Mouse (Mus musculus) neural tube, embryonic 12.5 days (tissue): ENCODE results near the gene Rhog. TPM values are rescaled to one million over a fixed set of nuclear protein-coding genes. Genes with fewer than 3 reads are reported as not detected.
A peak's percentile ranks its signal among the peaks of the same experiment; 100 is the strongest.

Experiments used
- ATAC-seq: fragments of 200-750 bp; cut with Nextera tagmentation; 2 replicates; pipeline ENCODE4 v1.8.0; 2017; ENCODE audit warnings: low read depth, mild to moderate bottlenecking, moderate TSS enrichment, moderate library complexity; ENCODE audit not compliant: low FRiP score
- H3K27ac ChIP-seq: fragments of 300-500 bp; sonication (generic); 2 replicates; pipeline ENCODE4 v1.5.1; 2016
- H3K27me3 ChIP-seq: fragments of 300-500 bp; sonication (generic); replicated peaks from 2 replicates; pipeline ENCODE4 v1.6.1; 2016; ENCODE audit warnings: mild to moderate bottlenecking
- H3K36me3 ChIP-seq: fragments of 300-500 bp; sonication (generic); 2 replicates; pipeline ENCODE4 v1.6.1; 2016; ENCODE audit warnings: mild to moderate bottlenecking
- H3K4me1 ChIP-seq: fragments of 300-500 bp; sonication (generic); 2 replicates; pipeline ENCODE4 v1.6.1; 2016
- H3K4me2 ChIP-seq: fragments of 300-500 bp; sonication (generic); replicated peaks from 2 replicates; pipeline ENCODE4 v1.6.1; 2016; ENCODE audit warnings: mild to moderate bottlenecking
- H3K4me3 ChIP-seq: fragments of 300-500 bp; sonication (generic); 2 replicates; pipeline ENCODE4 v1.5.1; 2016
- H3K9ac ChIP-seq: fragments of 300-500 bp; sonication (generic); 2 replicates; pipeline ENCODE4 v1.6.1; 2016; ENCODE audit warnings: mild to moderate bottlenecking
- H3K9me3 ChIP-seq: fragments of 300-500 bp; sonication (generic); 2 replicates; pipeline ENCODE4 v1.6.1; 2016; ENCODE audit warnings: mild to moderate bottlenecking
- WGBS: fragments of 180-500 bp; shearing (Covaris S2); methylation state at CpG from one replicate; pipeline ENCODE4 v1.1.7; 2016; 5-methylcytosine and 5-hydroxymethylcytosine counted together
- polyA plus RNA-seq: library from polyadenylated mRNA; unstranded; fragments of >200 nt; fragmentation: Nextera tagmentation; extraction: Ambion mirVana; gene quantifications from 2 replicates; pipeline ENCODE4 v1.2.1, GENCODE M21; 2016

The Rhog gene
- polyA plus RNA-seq: 28.2 and 28.3 TPM in 2 replicates

DNA sequence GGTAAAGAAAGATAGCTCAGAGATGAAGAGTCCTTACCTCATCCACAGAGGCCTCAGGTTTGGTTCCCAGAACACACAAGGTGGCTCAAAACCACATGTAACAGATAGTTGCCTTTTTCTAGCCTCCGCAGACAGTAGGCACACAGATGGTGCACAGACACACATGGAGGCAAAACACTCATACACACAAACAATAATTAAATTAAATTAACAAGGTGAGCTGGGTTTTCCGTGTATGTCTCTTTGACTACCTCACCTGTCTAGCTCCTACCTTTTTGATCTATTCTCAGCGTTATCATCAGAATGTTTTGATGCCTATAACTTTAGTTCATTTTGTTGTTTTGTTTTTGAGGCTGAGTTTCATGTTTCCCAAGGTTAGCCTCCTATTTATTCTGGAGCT lies at the start of gene Rhog:
Rhog (minus strand) TSS at position 101 of the 400 bp plus-strand sequence.
- Histone ChIP-seq H3K27me3 (no peaks in the 10 kb centered on the region), H3K4me2 (no peak within 1 kb of the TSS), H3K4me3 (no peak within 1 kb of the TSS), H3K27ac (no peak within 1 kb of the TSS), H3K4me1 (no peaks in the 10 kb centered on the region), H3K9ac (no peak within 1 kb of the TSS), H3K36me3 (no peaks in the 10 kb centered on the region), H3K9me3 (no peaks in the 10 kb centered on the region)
- no peak for ATAC-seq
- 80% methylated on average over 3 of the region's 3 CpGs for WGBS

GRCm38 (mm10) chr7:102305596-102305995 lies 49.7 kb upstream of the Rhog start:
- Histone ChIP-seq H3K4me3 (no peak overlapping the region), H3K9ac (no peak overlapping the region)

GRCm38 (mm10) chr7:102302471-102302870 lies 46.6 kb upstream of the Rhog start:
- no peak for ATAC-seq
- H3K27ac ChIP-seq: no peak overlapping the region
- no peak overlapping the region for H3K4me3 ChIP-seq
- H3K9ac ChIP-seq: no peak overlapping the region
- no peaks in the 10 kb centered on the region for H3K27me3 ChIP-seq
- no peaks in the 10 kb centered on the region for H3K36me3 ChIP-seq
- H3K9me3 ChIP-seq: no peaks in the 10 kb centered on the region
- no peak overlapping the region for H3K4me2 ChIP-seq
- H3K4me1 ChIP-seq: no peaks in the 10 kb centered on the region
- 93% methylated on average over 4 of the region's 4 CpGs for whole genome bisulfite sequencing

More at GRCm38 (mm10) chr7:102305596-102305995, 49.7 kb upstream of the Rhog start:
- H3K4me1 ChIP-seq: no peaks in the 10 kb centered on the region
- no peaks in the 10 kb centered on the region for H3K27me3 ChIP-seq
- ATAC-seq: no peak
- H3K9me3 ChIP-seq: no peaks in the 10 kb centered on the region
- H3K27ac ChIP-seq: no peak overlapping the region
- no peaks in the 10 kb centered on the region for H3K36me3 ChIP-seq
- 88% methylated on average over 2 of the region's 2 CpGs for WGBS
- H3K4me2 ChIP-seq: no peak overlapping the region

- Histone ChIP-seq H3K27me3 (no peaks in the 10 kb centered on the region), H3K4me3 (no peak overlapping the region), H3K4me2 (no peak overlapping the region), H3K36me3 (no peaks in the 10 kb centered on the region), H3K4me1 (no peaks in the 10 kb centered on the region), H3K27ac (no peak overlapping the region), H3K9me3 (no peaks in the 10 kb centered on the region), H3K9ac (no peak overlapping the region)
- no peak for ATAC-seq
- 84% methylated on average over 1 of the region's 1 CpGs for WGBS
Measured at GRCm38 (mm10) chr7:102300761-102301160, 44.9 kb upstream of the Rhog start.

DNA sequence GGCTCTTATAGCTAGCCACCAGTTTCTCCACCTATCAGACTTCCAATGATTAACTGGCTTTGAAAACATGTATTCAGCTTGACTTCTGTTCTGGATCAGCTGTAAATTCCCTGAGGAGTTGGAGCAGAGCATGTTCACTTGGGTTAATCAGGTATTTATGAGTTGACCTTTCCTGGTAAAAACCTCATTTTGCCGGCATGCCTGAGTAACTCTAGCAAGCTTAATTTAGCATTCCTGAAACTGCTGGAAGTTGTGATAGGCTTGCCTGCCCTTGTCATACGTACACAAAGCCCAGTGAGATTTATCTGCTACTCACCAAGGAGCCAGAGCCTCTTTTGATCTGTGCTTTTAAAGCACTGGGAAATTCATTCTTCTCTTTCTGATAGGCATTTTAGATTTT lies 37.4 kb upstream of the Rhog start:
- H3K4me3 ChIP-seq: no peak overlapping the region
- 13% methylated on average over 2 of the region's 2 CpGs for WGBS
- H3K27ac ChIP-seq: no peak overlapping the region
- no peak for ATAC-seq
- H3K27me3 ChIP-seq: no peaks in the 10 kb centered on the region
- no peaks in the 10 kb centered on the region for H3K9me3 ChIP-seq
- H3K4me1 ChIP-seq: peaks cover 4% of the 10 kb centered on the region; the same call in 1 of the 2 replicates
- no peaks in the 10 kb centered on the region for H3K36me3 ChIP-seq
- no peak overlapping the region for H3K9ac ChIP-seq
- no peak overlapping the region for H3K4me2 ChIP-seq

- no peak overlapping the region for H3K9ac ChIP-seq
- no peaks in the 10 kb centered on the region for H3K27me3 ChIP-seq
- WGBS: 92% methylated on average over 3 of the region's 3 CpGs
- H3K36me3 ChIP-seq: no peaks in the 10 kb centered on the region
- no peak for ATAC-seq
- no peak overlapping the region for H3K4me2 ChIP-seq
- no peaks in the 10 kb centered on the region for H3K9me3 ChIP-seq
- no peak overlapping the region for H3K4me3 ChIP-seq
- no peak overlapping the region for H3K27ac ChIP-seq
- peaks cover 4% of the 10 kb centered on the region; the same call in 1 of the 2 replicates for H3K4me1 ChIP-seq
Measured at GRCm38 (mm10) chr7:102292228-102292627, 36.4 kb upstream of the Rhog start.

- H3K4me2 ChIP-seq: no peak overlapping the region
- no peak overlapping the region for H3K4me3 ChIP-seq
- H3K27me3 ChIP-seq: no peaks in the 10 kb centered on the region
- H3K4me1 ChIP-seq: peaks cover 4% of the 10 kb centered on the region; the same call in 1 of the 2 replicates
- 84% methylated on average over 6 of the region's 6 CpGs for WGBS
- no peak overlapping the region for H3K9ac ChIP-seq
- H3K27ac ChIP-seq: no peak overlapping the region
- no peaks in the 10 kb centered on the region for H3K36me3 ChIP-seq
- no peak for ATAC-seq
- no peaks in the 10 kb centered on the region for H3K9me3 ChIP-seq
Measured at GRCm38 (mm10) chr7:102289466-102289865, 33.6 kb upstream of the Rhog start.

DNA sequence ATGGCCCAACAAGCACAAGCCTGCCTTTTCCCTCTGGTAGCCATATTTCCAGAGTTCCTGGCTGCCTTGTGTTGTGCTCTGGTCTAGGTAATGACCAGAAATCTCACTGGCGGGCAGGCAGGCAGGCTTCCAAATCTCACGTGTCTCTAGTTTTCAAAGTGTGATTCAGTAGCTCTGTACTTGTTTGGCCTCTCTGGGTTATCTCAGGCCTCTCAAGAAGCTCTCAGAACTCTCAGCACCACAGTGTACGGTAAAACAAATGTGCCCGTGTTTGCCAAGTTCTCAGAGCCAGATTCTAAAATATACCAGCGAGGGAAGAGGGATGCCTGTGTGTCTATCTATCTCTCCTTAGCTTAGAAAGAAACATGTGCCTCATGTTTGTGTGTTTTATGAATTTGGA lies 26.4 kb upstream of the Rhog start:
- Histone ChIP-seq H3K27ac (no peak overlapping the region), H3K9me3 (no peaks in the 10 kb centered on the region), H3K27me3 (no peaks in the 10 kb centered on the region), H3K4me3 (no peak overlapping the region), H3K36me3 (no peaks in the 10 kb centered on the region), H3K4me2 (no peak overlapping the region), H3K9ac (no peak overlapping the region), H3K4me1 (no peaks in the 10 kb centered on the region)
- no peak for ATAC-seq
- 91% methylated on average over 5 of the region's 5 CpGs for WGBS

GRCm38 (mm10) chr7:102281403-102281802 lies 25.5 kb upstream of the Rhog start:
- no peaks in the 10 kb centered on the region for H3K27me3 ChIP-seq
- WGBS: 97% methylated on average over 1 of the region's 1 CpGs
- ATAC-seq: no peak

GRCm38 (mm10) chr7:102272422-102272948 lies 16.6 kb upstream of the Rhog start:
- no peaks in the 10 kb centered on the region for H3K36me3 ChIP-seq
- H3K9ac ChIP-seq: no peak overlapping the region
- H3K4me1 ChIP-seq: peaks cover 6% of the 10 kb centered on the region; the same call in 1 of the 2 replicates
- no peak overlapping the region for H3K4me2 ChIP-seq
- no peak overlapping the region for H3K4me3 ChIP-seq
- H3K27me3 ChIP-seq: peaks cover 11% of the 10 kb centered on the region
- no peak for ATAC-seq
- no peaks in the 10 kb centered on the region for H3K9me3 ChIP-seq
- no peak overlapping the region for H3K27ac ChIP-seq
- WGBS: 91% methylated on average over 3 of the region's 3 CpGs

More at GRCm38 (mm10) chr7:102281403-102281802, 25.5 kb upstream of the Rhog start:
- Histone ChIP-seq H3K9me3 (no peaks in the 10 kb centered on the region), H3K4me3 (no peak overlapping the region), H3K4me2 (no peak overlapping the region), H3K9ac (no peak overlapping the region), H3K36me3 (no peaks in the 10 kb centered on the region), H3K4me1 (no peaks in the 10 kb centered on the region), H3K27ac (no peak overlapping the region)

DNA sequence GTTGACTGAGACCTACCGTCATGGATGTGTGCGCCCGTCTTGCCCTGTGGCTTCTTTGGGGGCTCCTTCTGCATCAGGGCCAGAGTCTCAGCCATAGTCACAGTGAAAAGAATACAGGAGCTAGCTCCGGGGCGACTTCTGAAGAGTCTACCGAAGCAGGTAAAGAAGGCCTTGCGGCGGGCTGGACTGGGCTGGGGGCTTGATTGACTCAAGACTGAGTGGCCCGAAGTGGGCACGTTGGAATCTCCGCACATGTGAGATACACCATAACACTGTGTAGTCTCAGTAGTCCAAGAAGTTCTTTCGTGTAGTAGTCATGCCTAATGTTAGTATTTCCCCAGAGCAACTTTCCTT lies 12.5 kb upstream of the Rhog start:
- 6% methylated on average over 12 of the region's 12 CpGs for WGBS
- Histone ChIP-seq H3K4me3 (peak overlapping the region; percentile 87), H3K27ac (no peak overlapping the region), H3K4me1 (peaks cover 6% of the 10 kb centered on the region; the same call in 1 of the 2 replicates), H3K9me3 (no peaks in the 10 kb centered on the region), H3K4me2 (peak overlapping the region; percentile 99), H3K9ac (peak overlapping the region; percentile 65), H3K27me3 (peaks cover 11% of the 10 kb centered on the region), H3K36me3 (no peaks in the 10 kb centered on the region)
- 0 out of 2 replicates have a peak, but pooled peaks have one; percentile 7 for ATAC-seq

- Histone ChIP-seq H3K4me2 (peak within 1 kb of the TSS; percentile 99), H3K36me3 (no peaks in the 10 kb centered on the region), H3K27ac (no peak within 1 kb of the TSS), H3K9me3 (no peaks in the 10 kb centered on the region), H3K4me1 (peaks cover 6% of the 10 kb centered on the region; the same call in 1 of the 2 replicates), H3K9ac (peak within 1 kb of the TSS; percentile 65), H3K27me3 (peaks cover 11% of the 10 kb centered on the region), H3K4me3 (peak within 1 kb of the TSS; percentile 87)
- peak; percentile 89 for ATAC-seq
- WGBS: 0% methylated on average over 70 of the region's 73 CpGs
Measured at GRCm38 (mm10) chr7:102267601-102268394, 11.9 kb upstream of the Rhog start, which contains the start of gene Stim1. Stim1 (plus strand) TSS chr7:102267806.
